Mouse (Mus musculus): ENCODE results near the gene Blmh. TPM values are rescaled to one million over a fixed set of nuclear protein-coding genes. Genes with fewer than 3 reads are reported as not detected.

The Blmh gene
- polyA plus RNA-seq, 1 experiment from 2014 or later: 112 TPM

GRCm38 (mm10) chr11:76998705-76999226 is 74.2 kb downstream of the Blmh start:
- Histone ChIP-seq H3K9ac (peak overlapping the region; percentile 43; the same call in 1 of the 2 replicates), H3K27ac (ENCODE audit: poor library complexity, severe bottlenecking) (no peak overlapping the region), H3K36me3 (no peaks in the 10 kb centered on the region), H3K9me3 (replicated peaks) (no peaks in the 10 kb centered on the region), H3K4me1 (replicated peaks) (peaks cover 10% of the 10 kb centered on the region; the same call in 1 of the 2 replicates), H3K4me2 (peak overlapping the region; percentile 96), H3K4me3 (peak overlapping the region; percentile 55), H3K27me3 (replicated peaks) (peaks cover 70% of the 10 kb centered on the region)
- 13% methylated on average over 24 of the region's 24 CpGs for WGBS
- no peak for ATAC-seq (ENCODE audit: insufficient number of reproducible peaks, low FRiP score)

GRCm38 (mm10) chr11:77000741-77001140 is 76.1 kb downstream of the Blmh start:
- 56% methylated on average over 5 of the region's 5 CpGs for WGBS
- Histone ChIP-seq H3K4me1 (replicated peaks) (peaks cover 10% of the 10 kb centered on the region; the same call in 1 of the 2 replicates), H3K4me3 (no peak overlapping the region), H3K9me3 (replicated peaks) (no peaks in the 10 kb centered on the region), H3K27me3 (replicated peaks) (peaks cover 60% of the 10 kb centered on the region), H3K27ac (ENCODE audit: poor library complexity, severe bottlenecking) (no peak overlapping the region), H3K36me3 (no peaks in the 10 kb centered on the region), H3K4me2 (no peak overlapping the region), H3K9ac (no peak overlapping the region)
- no peak for ATAC-seq (ENCODE audit: insufficient number of reproducible peaks, low FRiP score)

- no peak overlapping the region for H3K4me3 ChIP-seq
- 26% methylated on average over 1 of the region's 1 CpGs for WGBS
- no peak overlapping the region for H3K9ac ChIP-seq
- no peaks in the 10 kb centered on the region for H3K36me3 ChIP-seq
- no peak for ATAC-seq (ENCODE audit: insufficient number of reproducible peaks, low FRiP score)
- H3K9me3 ChIP-seq (replicated peaks): no peaks in the 10 kb centered on the region
- H3K27me3 ChIP-seq (replicated peaks): peaks cover 44% of the 10 kb centered on the region
- no peak overlapping the region for H3K27ac ChIP-seq (ENCODE audit: poor library complexity, severe bottlenecking)
- peaks cover 11% of the 10 kb centered on the region; the same call in 1 of the 2 replicates for H3K4me1 ChIP-seq (replicated peaks)
- H3K4me2 ChIP-seq: no peak overlapping the region
Measured at GRCm38 (mm10) chr11:77002361-77002760, 77.8 kb downstream of the Blmh start.

GRCm38 (mm10) chr11:77005881-77006280 is 81.3 kb downstream of the Blmh start:
- Histone ChIP-seq H3K27ac (ENCODE audit: poor library complexity, severe bottlenecking) (no peak overlapping the region), H3K4me2 (no peak overlapping the region), H3K4me3 (no peak overlapping the region), H3K36me3 (no peaks in the 10 kb centered on the region), H3K27me3 (replicated peaks) (peaks cover 22% of the 10 kb centered on the region), H3K9ac (no peak overlapping the region), H3K4me1 (replicated peaks) (peaks cover 14% of the 10 kb centered on the region), H3K9me3 (replicated peaks) (no peaks in the 10 kb centered on the region)
- WGBS: 48% methylated on average over 4 of the region's 4 CpGs
- no peak for ATAC-seq (ENCODE audit: insufficient number of reproducible peaks, low FRiP score)

- 47% methylated on average over 6 of the region's 6 CpGs for WGBS
- no peak for ATAC-seq (ENCODE audit: insufficient number of reproducible peaks, low FRiP score)
- no peaks in the 10 kb centered on the region for H3K36me3 ChIP-seq
- peaks cover 14% of the 10 kb centered on the region for H3K4me1 ChIP-seq (replicated peaks)
- no peak overlapping the region for H3K4me3 ChIP-seq
- H3K27ac ChIP-seq (ENCODE audit: poor library complexity, severe bottlenecking): no peak overlapping the region
- no peaks in the 10 kb centered on the region for H3K9me3 ChIP-seq (replicated peaks)
- H3K27me3 ChIP-seq (replicated peaks): peaks cover 17% of the 10 kb centered on the region
- no peak overlapping the region for H3K4me2 ChIP-seq
- H3K9ac ChIP-seq: no peak overlapping the region
Measured at GRCm38 (mm10) chr11:77006616-77007015, 82.0 kb downstream of the Blmh start.

- no peak for ATAC-seq (ENCODE audit: insufficient number of reproducible peaks, low FRiP score)
- Histone ChIP-seq H3K4me3 (no peak overlapping the region), H3K4me2 (no peak overlapping the region), H3K9ac (no peak overlapping the region), H3K9me3 (replicated peaks) (no peaks in the 10 kb centered on the region), H3K27ac (ENCODE audit: poor library complexity, severe bottlenecking) (no peak overlapping the region), H3K4me1 (replicated peaks) (peaks cover 14% of the 10 kb centered on the region), H3K36me3 (no peaks in the 10 kb centered on the region), H3K27me3 (replicated peaks) (peaks cover 10% of the 10 kb centered on the region; the same call in 1 of the 2 replicates)
- 54% methylated on average over 16 of the region's 16 CpGs for WGBS
Measured at GRCm38 (mm10) chr11:77009069-77010025, 84.7 kb downstream of the Blmh start.

- H3K9me3 ChIP-seq (replicated peaks): no peaks in the 10 kb centered on the region
- H3K9ac ChIP-seq: no peak overlapping the region
- peaks cover 14% of the 10 kb centered on the region for H3K4me1 ChIP-seq (replicated peaks)
- no peak overlapping the region for H3K27ac ChIP-seq (ENCODE audit: poor library complexity, severe bottlenecking)
- 76% methylated on average over 10 of the region's 10 CpGs for WGBS
- peaks cover 10% of the 10 kb centered on the region; the same call in 1 of the 2 replicates for H3K27me3 ChIP-seq (replicated peaks)
- no peak for ATAC-seq (ENCODE audit: insufficient number of reproducible peaks, low FRiP score)
- H3K4me2 ChIP-seq: no peak overlapping the region
- no peaks in the 10 kb centered on the region for H3K36me3 ChIP-seq
- no peak overlapping the region for H3K4me3 ChIP-seq
Measured at GRCm38 (mm10) chr11:77010762-77011475, 86.3 kb downstream of the Blmh start.

GRCm38 (mm10) chr11:77018046-77018445 is 93.4 kb downstream of the Blmh start:
- WGBS: 81% methylated on average over 11 of the region's 11 CpGs
- Histone ChIP-seq H3K27me3 (replicated peaks) (peaks cover 12% of the 10 kb centered on the region; the same call in 1 of the 2 replicates), H3K36me3 (no peaks in the 10 kb centered on the region), H3K27ac (ENCODE audit: poor library complexity, severe bottlenecking) (no peak overlapping the region), H3K4me3 (no peak overlapping the region), H3K9ac (no peak overlapping the region), H3K9me3 (replicated peaks) (no peaks in the 10 kb centered on the region), H3K4me2 (no peak overlapping the region), H3K4me1 (replicated peaks) (peaks cover 7% of the 10 kb centered on the region; the same call in 1 of the 2 replicates)
- ATAC-seq (ENCODE audit: insufficient number of reproducible peaks, low FRiP score): no peak

GRCm38 (mm10) chr11:77019539-77019938 is 94.9 kb downstream of the Blmh start:
- WGBS: 18% methylated on average over 8 of the region's 8 CpGs
- Histone ChIP-seq H3K4me2 (no peak overlapping the region), H3K36me3 (no peaks in the 10 kb centered on the region), H3K4me3 (no peak overlapping the region), H3K4me1 (replicated peaks) (peaks cover 7% of the 10 kb centered on the region; the same call in 1 of the 2 replicates), H3K9me3 (replicated peaks) (no peaks in the 10 kb centered on the region), H3K27ac (ENCODE audit: poor library complexity, severe bottlenecking) (no peak overlapping the region), H3K9ac (no peak overlapping the region), H3K27me3 (replicated peaks) (peaks cover 7% of the 10 kb centered on the region; the same call in 1 of the 2 replicates)
- no peak for ATAC-seq (ENCODE audit: insufficient number of reproducible peaks, low FRiP score)

GRCm38 (mm10) chr11:77021749-77022396 is 97.3 kb downstream of the Blmh start:
- Histone ChIP-seq H3K4me2 (no peak overlapping the region), H3K4me3 (no peak overlapping the region), H3K4me1 (replicated peaks) (peaks cover 7% of the 10 kb centered on the region; the same call in 1 of the 2 replicates), H3K36me3 (no peaks in the 10 kb centered on the region), H3K9ac (no peak overlapping the region), H3K27me3 (replicated peaks) (peaks cover 7% of the 10 kb centered on the region; the same call in 1 of the 2 replicates), H3K27ac (ENCODE audit: poor library complexity, severe bottlenecking) (no peak overlapping the region), H3K9me3 (replicated peaks) (no peaks in the 10 kb centered on the region)
- no peak for ATAC-seq (ENCODE audit: insufficient number of reproducible peaks, low FRiP score)
- WGBS: 71% methylated on average over 9 of the region's 9 CpGs

Measured in heart, embryonic 12.5 days (tissue).